Mouse (Mus musculus) heart, postnatal 0 days (tissue): Measurements from ENCODE around the gene Slc16a9.

Experiments used
- CTCF ChIP-seq: IDR thresholded peaks from 2 replicates; pipeline ENCODE4 v1.5.1; 2016; ENCODE audit warnings: antibody characterized with exemption, control low read depth, low read depth
- EP300 ChIP-seq: IDR thresholded peaks from 2 replicates; pipeline ENCODE4 v1.6.1; 2016; ENCODE audit warnings: antibody characterized with exemption, low read depth

DNA sequence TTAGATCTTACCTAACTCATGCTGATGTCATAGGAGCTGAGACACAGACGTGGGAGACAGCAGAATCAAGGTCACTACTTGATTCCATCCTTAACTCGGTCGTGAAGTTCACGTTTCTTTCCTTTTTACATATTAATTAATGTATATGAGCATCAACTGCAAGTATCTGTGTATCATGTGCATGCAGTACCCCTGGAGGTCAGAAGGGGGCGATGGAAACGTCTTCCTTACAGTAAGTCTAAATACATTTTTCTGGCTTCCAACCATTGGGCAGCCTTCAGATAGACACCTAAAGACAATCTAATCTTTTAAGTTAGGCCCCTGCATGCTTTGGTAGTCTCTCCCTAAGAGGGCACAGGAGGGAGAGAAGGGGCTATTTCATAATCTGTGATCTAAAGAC lies 58.3 kb downstream of the Slc16a9 start:
- TF ChIP-seq CTCF, result peak; percentile 20; the same call in 1 of the 2 replicates
- no peak for TF ChIP-seq EP300
